Mouse (Mus musculus): Measurements from ENCODE around the gene Pdss1. TPM values are rescaled to one million over a fixed set of nuclear protein-coding genes. Genes with fewer than 3 reads are reported as not detected.

The Pdss1 gene
- polyA plus RNA-seq, 1 experiment from 2014 or later = 21.9 TPM

DNA sequence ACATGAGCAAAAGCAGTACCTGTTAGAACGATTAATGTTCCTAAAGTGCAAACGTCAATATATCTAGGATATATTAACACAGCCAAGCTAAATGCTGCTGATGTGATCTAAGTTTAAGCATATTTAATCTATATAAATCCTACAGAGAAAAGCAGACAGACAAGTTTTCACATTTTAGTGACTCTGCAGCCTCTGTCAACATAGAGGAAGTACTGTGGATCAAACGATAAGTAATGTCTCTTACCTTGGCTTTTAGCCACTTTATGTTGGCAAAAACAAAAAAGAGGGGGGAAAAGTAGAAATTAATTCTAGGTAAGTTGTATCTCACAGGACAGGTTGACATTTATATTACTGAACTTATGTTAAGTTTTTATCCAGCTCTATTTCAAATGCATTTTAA lies 67.6 kb downstream of the Pdss1 start:
- 86% methylated on average over 3 of the region's 3 CpGs for WGBS (ENCODE audit: insufficient replicate concordance)
- no peaks in the 10 kb centered on the region for H3K27me3 ChIP-seq (replicated peaks)
- H3K4me2 ChIP-seq = no peak overlapping the region
- peaks cover 2% of the 10 kb centered on the region for H3K4me1 ChIP-seq
- no peaks in the 10 kb centered on the region for H3K9me3 ChIP-seq (replicated peaks)
- ATAC-seq = no peak
- no peak overlapping the region for H3K27ac ChIP-seq
- H3K9ac ChIP-seq = no peak overlapping the region
- peaks cover 12% of the 10 kb centered on the region for H3K36me3 ChIP-seq
- H3K4me3 ChIP-seq = no peak overlapping the region

DNA sequence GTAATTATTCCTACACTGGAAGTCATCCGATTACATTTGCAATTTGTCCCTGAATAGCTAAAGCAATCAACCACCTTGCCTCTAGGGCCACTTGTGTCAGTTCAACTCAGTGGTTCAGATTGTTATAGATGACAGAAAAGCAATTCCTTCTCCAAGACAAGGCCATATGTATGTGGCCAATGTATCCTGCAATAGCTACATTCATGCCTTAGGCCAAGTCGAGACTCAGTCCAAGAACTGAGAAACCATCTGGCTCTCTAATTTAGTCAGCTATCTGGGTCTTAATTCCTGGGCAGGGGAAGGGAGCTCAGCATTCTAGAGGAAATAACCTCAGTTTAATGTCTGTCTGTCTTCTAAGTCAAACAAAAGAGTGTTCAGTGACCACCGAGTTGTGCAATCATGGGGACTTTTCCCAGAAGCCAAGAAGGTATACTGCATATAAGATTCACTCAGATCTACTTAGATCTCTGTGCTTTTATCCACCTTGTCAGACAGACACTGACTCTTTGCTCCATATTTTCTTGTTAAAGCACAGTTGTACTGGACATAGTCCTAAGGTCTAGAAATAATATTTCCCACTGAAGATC lies 82.2 kb downstream of the Pdss1 start:
- H3K9ac ChIP-seq = no peak overlapping the region
- H3K36me3 ChIP-seq = no peaks in the 10 kb centered on the region
- ATAC-seq = no peak
- H3K9me3 ChIP-seq (replicated peaks) = no peaks in the 10 kb centered on the region
- H3K27ac ChIP-seq = no peak overlapping the region
- no peak overlapping the region for H3K4me2 ChIP-seq
- no peaks in the 10 kb centered on the region; the same call in 1 of the 2 replicates for H3K4me1 ChIP-seq
- WGBS (ENCODE audit: insufficient replicate concordance) = 65% methylated on average over 3 of the region's 3 CpGs
- H3K4me3 ChIP-seq = no peak overlapping the region
- no peaks in the 10 kb centered on the region for H3K27me3 ChIP-seq (replicated peaks)

DNA sequence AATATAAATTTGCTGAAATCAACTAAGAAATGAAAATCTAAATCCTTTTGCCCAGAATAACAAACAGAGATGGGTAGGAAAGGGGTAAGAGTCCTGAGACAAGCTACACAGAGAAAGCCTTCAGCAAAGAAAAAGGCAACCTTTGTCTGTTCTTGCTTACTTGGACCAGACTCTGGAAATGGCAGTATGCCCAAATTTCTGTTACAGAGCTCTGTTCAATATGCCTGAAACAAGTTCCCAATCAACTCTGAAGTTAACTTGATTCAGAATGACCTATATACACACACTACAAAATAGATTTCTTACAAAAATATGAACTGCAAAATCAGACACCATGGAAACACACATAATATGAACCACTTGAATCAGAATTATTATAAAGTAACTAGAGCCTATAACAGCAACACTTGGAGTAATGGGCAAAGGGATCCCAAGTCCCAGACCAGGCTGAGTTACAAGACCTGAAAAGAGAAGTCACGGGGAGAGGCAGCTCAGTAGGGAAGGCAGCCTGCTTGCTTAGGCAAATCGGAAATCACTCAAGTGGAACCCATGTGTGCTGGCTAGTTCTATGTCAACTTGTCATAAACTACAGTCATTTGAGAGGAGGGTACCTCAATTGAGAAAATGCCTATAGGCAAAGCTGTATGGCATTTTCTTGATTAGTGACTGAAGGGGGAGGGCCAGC lies 90.8 kb downstream of the Pdss1 start:
- no peak overlapping the region for H3K9ac ChIP-seq
- no peak overlapping the region for H3K4me2 ChIP-seq
- no peak overlapping the region for H3K27ac ChIP-seq
- peaks cover 6% of the 10 kb centered on the region; the same call in 1 of the 2 replicates for H3K4me1 ChIP-seq
- no peaks in the 10 kb centered on the region for H3K9me3 ChIP-seq (replicated peaks)
- H3K36me3 ChIP-seq = no peaks in the 10 kb centered on the region
- no peak overlapping the region for H3K4me3 ChIP-seq
- 85% methylated on average over 2 of the region's 2 CpGs for WGBS (ENCODE audit: insufficient replicate concordance)
- H3K27me3 ChIP-seq (replicated peaks) = no peaks in the 10 kb centered on the region
- no peak for ATAC-seq

Other genes starting within 250 kb of the Pdss1 start
- 9.0 and 10.1 TPM in 2 replicates for gene Apbb1ip, start 121.4 kb upstream of the Pdss1 start, polyA plus RNA-seq (2016; fragmentation: Nextera tagmentation; extraction: Ambion mirVana)
- 21.0 and 21.3 TPM in 2 replicates for gene Abi1, start 144.7 kb downstream of the Pdss1 start, polyA plus RNA-seq (2016; fragmentation: Nextera tagmentation; extraction: Ambion mirVana)
- gene Acbd5, start 172.6 kb downstream of the Pdss1 start, polyA plus RNA-seq (2016; fragmentation: Nextera tagmentation; extraction: Ambion mirVana) = 18.3 and 18.6 TPM in 2 replicates